Mouse (Mus musculus) urinary bladder, adult 2 months (tissue): ENCODE measurements around the gene Pold1. TPM values are rescaled to one million over a fixed set of nuclear protein-coding genes. Genes with fewer than 3 reads are reported as not detected.

Experiments used
- DNase-seq: peaks from one replicate; pipeline ENCODE4 v3.0.0; 2022; ENCODE audit warnings: low spot score
- polyA plus RNA-seq: library from polyadenylated mRNA; depleted of rRNA; stranded (reverse); fragments of >200 nt; gene quantifications from 2 replicates; pipeline ENCODE4 v1.2.3, GENCODE M21; 2012; rRNA removed

Gene Pold1
- polyA plus RNA-seq, 1 experiment, result 19.7 TPM

DNA sequence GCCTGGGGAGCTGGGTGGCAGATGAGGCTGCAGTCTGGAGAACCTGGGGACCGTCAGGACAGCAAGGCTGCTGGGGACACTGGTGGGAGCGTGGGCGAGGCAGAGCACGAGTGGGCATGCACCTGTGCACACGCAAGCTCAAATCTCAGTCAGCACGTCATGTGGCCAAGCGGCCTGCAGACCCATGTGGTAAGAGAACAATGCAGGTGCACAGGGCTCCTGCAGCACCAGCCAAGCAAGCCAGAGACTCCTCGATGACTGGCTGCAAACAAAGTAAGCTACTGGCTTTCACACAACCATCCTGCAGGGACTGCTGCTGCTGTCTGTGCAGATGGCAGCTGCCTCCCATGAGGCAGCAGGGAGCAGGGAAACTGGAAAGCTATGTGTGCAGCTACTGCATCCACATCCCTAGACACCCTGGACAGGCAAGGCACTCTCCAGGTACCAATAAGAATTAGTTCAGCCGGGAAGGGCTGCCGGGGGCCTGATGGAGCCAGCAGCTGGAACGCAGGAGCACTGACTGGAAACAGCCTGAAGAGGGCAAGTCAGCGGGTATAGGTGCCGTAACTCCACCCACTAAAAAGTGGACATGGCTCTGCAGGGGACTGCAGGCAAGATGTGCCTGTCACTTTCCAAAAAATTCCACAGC is 61.6 kb downstream of the Pold1 start:
- peak; percentile 16 for DNase-seq

- DNase-seq, result no peak
Measured at GRCm38 (mm10) chr7:44485572-44486195, 63.0 kb downstream of the Pold1 start.

DNA sequence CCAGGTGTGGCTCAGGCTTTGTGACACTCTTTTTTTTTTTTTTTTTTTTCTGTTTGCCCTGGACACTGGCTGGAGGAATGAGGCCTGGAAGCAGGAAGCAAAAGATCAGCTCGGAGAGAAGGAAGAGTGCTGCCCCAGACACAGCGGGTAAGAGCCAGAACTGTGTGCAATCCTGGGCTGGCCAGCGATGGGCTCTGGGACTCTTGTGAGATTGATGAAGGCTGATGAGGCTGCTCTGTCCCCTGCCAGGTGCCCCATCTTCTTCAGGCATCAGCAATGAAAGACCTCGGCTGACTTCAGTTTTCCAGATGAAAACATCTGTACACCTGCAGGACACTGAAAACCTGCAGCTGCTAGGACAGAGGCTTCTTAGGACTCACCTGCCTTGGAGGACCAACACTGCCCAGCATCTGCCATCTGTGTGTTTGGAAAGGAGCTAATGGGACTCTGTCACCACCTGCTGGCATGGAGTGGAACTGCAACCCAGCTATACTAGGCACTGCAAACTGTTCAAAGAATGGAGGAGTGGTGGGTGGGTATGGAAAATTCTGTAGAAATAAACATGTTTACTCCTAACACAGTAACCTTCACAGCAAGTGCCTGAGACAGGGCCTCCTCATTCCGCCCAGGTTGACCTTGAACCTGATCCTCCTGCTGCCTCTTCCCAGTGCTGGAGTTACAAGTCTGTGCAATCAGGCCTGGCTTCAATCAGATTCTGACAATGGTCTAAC is 63.6 kb downstream of the Pold1 start:
- DNase-seq, result peak; percentile 49

GRCm38 (mm10) chr7:44484109-44484508 is 64.5 kb downstream of the Pold1 start:
- no peak for DNase-seq

GRCm38 (mm10) chr7:44482836-44483435 is 65.7 kb downstream of the Pold1 start:
- DNase-seq, result no peak

Other genes with a start within 250 kb of the Pold1 start
- gene Clec11a, start 241.9 kb downstream of the Pold1 start, polyA plus RNA-seq, result 17.2 and 19.7 TPM in 2 replicates
- 0.85 and 1.9 TPM in 2 replicates for gene Shank1, start 238.6 kb downstream of the Pold1 start, polyA plus RNA-seq
- gene Syt3, start 164.7 kb downstream of the Pold1 start, polyA plus RNA-seq, result 4.1 and 4.3 TPM in 2 replicates
- gene 1700008O03Rik, start 163.0 kb downstream of the Pold1 start, polyA plus RNA-seq, result 1.4 and 1.5 TPM in 2 replicates
- 1.7 and 2.3 TPM in 2 replicates for gene Lrrc4b, start 119.8 kb downstream of the Pold1 start, polyA plus RNA-seq
- gene Aspdh, start 83.5 kb downstream of the Pold1 start, polyA plus RNA-seq, result 0.10 and 0.22 TPM in 2 replicates
- 85.0 and 110 TPM in 2 replicates for gene Josd2, start 80.9 kb downstream of the Pold1 start, polyA plus RNA-seq
- 127 TPM in 2 replicates for gene Emc10, start 52.3 kb downstream of the Pold1 start, polyA plus RNA-seq
- gene Fam71e1, start 52.3 kb downstream of the Pold1 start, polyA plus RNA-seq, result 10.0 and 12.5 TPM in 2 replicates
- gene Mybpc2, start 24.2 kb downstream of the Pold1 start, polyA plus RNA-seq, result 0.63 and 0.69 TPM in 2 replicates
- gene Spib, start 16.8 kb downstream of the Pold1 start, polyA plus RNA-seq, result 0.38 and 0.41 TPM in 2 replicates
- gene Nr1h2, start 5.1 kb upstream of the Pold1 start, polyA plus RNA-seq, result 89.0 and 106 TPM in 2 replicates
- gene Napsa, start 23.5 kb upstream of the Pold1 start, polyA plus RNA-seq, result 5.3 TPM in 2 replicates
- 0.43 and 1.1 TPM in 2 replicates for gene Kcnc3, start 41.8 kb upstream of the Pold1 start, polyA plus RNA-seq
- gene Myh14, start 122.0 kb upstream of the Pold1 start, polyA plus RNA-seq, result 8.7 and 16.9 TPM in 2 replicates
- not detected in 2 replicates for gene Izumo2, start 159.9 kb upstream of the Pold1 start, polyA plus RNA-seq
- gene Vrk3, start 199.6 kb upstream of the Pold1 start, polyA plus RNA-seq, result 29.9 and 36.3 TPM in 2 replicates
- gene Zfp473, start 202.2 kb upstream of the Pold1 start, polyA plus RNA-seq, result 0.32 and 0.41 TPM in 2 replicates